Mouse (Mus musculus) lung, adult 2 months (tissue): ENCODE measurements around the gene Zbed4.
"Not testable (repeated sequence)": the region's sequence is repeated elsewhere in the genome, so short reads cannot be mapped to it uniquely, and the experiment has no call there.

Source experiments
- CTCF ChIP-seq: fragments of 200-500 bp; IDR thresholded peaks from 2 replicates; pipeline ENCODE4 v1.5.1; 2011; ENCODE audit warnings: mild to moderate bottlenecking, low read length, control low read depth; ENCODE audit not compliant: insufficient read depth
- POLR2A ChIP-seq: fragments of 200-500 bp; IDR thresholded peaks from 2 replicates; pipeline ENCODE4 v1.6.1; 2011; ENCODE audit warnings: low read depth, mild to moderate bottlenecking, control low read depth, low read length, borderline replicate concordance; ENCODE audit errors: extremely low read depth

DNA sequence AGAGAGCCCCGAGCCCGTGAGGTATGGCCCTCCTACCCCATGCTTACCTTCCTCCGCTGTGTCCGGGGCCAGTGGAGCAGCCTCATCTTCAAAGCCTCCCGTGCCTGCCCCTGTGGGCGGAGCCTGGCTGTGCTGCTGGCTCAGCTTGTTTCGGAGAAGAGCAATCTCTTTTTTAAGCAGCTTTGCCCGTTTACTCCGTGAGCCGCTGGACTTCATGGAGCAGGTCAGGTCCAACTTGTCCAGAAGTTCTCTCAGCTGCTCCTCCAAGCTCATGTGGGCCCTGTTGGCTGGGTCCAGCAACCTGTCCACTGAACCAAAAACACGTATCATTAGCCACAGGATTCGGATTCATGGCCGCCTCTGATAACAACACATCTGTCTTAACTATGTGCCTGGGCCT is 44.5 kb upstream of the Zbed4 start:
- not testable (repeated sequence) for TF ChIP-seq CTCF, POLR2A
